Mouse (Mus musculus) liver, embryonic 14.5 days (tissue): Measurements from ENCODE around the gene Tbc1d13.

Experiments
- CTCF ChIP-seq: IDR thresholded peaks from 2 replicates; pipeline ENCODE4 v1.5.1; 2016; ENCODE audit warnings: antibody characterized with exemption, low read depth, control low read depth
- EP300 ChIP-seq: IDR thresholded peaks from 2 replicates; pipeline ENCODE4 v1.6.1; 2016; ENCODE audit warnings: antibody characterized with exemption, low read depth

DNA sequence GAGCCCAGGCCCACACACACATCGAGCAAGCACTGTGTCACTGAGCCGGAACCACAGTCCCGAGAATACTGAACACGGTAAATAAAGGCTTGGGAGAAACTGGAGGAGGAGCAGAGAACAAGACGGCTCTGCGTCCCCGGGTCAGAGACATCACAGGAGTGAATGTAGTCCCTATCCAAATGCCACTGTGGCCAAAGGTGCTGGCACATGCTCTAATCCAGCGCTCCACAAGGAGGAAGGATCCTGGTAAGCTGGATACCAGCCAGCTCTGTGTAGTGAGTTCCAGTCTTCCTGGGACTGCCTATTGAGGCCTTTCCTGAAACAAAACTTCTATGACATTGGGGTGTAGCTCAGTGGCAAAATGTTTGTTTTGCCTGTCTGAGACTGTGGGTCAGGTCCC, 19.1 kb downstream of the Tbc1d13 start:
- TF ChIP-seq CTCF (no peak), EP300 (no peak)
